Mouse (Mus musculus) megakaryocyte-erythroid progenitor cell, adult 5 weeks (primary cell): Measurements from ENCODE around the gene Klc3. TPM values are rescaled to one million over a fixed set of nuclear protein-coding genes. Genes with fewer than 3 reads are reported as not detected.

Experiments used
- polyA plus RNA-seq: library from polyadenylated mRNA; stranded (reverse); fragments of >175 nt; gene quantifications from 2 replicates; pipeline ENCODE4 v1.2.3, GENCODE M21; 2012

The Klc3 gene
- 0.63 and 0.65 TPM in 2 replicates for polyA plus RNA-seq

DNA sequence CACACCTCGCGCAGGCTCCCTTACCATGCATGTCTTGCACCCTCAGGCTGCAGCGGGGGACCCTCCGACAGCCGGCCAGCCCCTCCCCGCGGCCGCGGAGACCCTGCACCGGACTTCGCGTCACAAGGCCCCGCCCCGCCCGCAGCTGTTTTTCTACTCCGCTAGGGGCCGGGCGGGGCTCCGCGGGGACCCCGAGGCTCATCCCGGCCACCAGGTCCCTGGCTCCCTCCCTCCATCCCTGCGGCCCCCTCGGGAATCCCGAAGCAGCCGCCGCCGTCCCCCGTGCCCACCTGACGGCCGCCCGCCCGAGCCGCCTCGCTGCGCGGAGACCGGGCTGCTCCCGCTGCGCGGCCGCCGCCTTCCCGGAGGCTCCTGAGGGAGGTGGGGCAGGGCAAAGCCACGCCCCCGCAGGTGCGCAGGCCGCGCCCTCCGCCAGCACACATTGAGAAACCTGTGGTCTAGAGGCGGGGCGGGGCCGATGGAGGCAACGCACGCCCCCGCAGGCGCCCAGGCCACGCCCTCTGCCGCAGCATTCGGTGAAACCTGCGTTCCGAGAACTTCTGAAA is at the start of gene Klc3:
Gene Klc3 (minus strand): TSS at position 374 of the 566 bp plus-strand sequence.

DNA sequence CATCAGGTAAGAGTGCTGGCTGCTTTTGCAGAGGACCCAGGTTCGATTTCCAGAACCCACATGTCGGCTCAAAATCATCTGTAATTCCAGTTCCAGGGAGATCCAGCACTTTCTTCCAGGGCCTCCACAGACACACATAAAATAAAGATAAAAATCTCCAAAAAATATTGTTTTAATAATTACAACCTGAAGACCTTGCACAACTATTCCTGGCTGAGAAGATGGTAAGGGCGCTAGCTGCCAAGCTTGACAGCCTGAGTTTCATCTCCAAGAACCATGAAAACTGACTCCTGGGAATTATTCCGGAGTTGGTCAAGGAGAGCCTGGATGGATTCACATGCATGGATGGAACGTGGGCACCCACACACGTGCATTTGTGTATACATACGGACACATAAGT is 572 bp upstream of the Klc3 start, which contains the start of gene Ckm:
Gene Ckm (plus strand): TSS at position 301 of the 400 bp plus-strand sequence.

GRCm38 (mm10) chr7:19381377-19382165 is 22.3 kb downstream of the Klc3 start, which contains the start of gene Ercc2:
Ercc2 (plus strand) TSS chr7:19382010.

GRCm38 (mm10) chr7:19359299-19359891 is 44.5 kb downstream of the Klc3 start, which contains the start of the genes Cd3eap and Ppp1r13l:
Cd3eap (minus strand) TSS chr7:19359483.
Ppp1r13l (plus strand) TSS chr7:19359749.

Other genes starting within 250 kb of the Klc3 start
- 0.02 and 0.15 TPM in 2 replicates for gene Gipr, start 238.0 kb downstream of the Klc3 start, polyA plus RNA-seq
- 19.2 and 24.7 TPM in 2 replicates for gene Eml2, start 227.7 kb downstream of the Klc3 start, polyA plus RNA-seq
- gene Gpr4, start 191.6 kb downstream of the Klc3 start, polyA plus RNA-seq, result 0.10 and 0.34 TPM in 2 replicates
- gene Opa3, start 175.8 kb downstream of the Klc3 start, polyA plus RNA-seq, result 15.0 and 16.4 TPM in 2 replicates
- gene Vasp, start 132.3 kb downstream of the Klc3 start, polyA plus RNA-seq, result 292 and 301 TPM in 2 replicates
- gene Ppm1n, start 124.0 kb downstream of the Klc3 start, polyA plus RNA-seq, result 0.04 and 1.4 TPM in 2 replicates
- gene Rtn2, start 121.5 kb downstream of the Klc3 start, polyA plus RNA-seq, result 0.21 and 0.27 TPM in 2 replicates
- 1,389 and 2,050 TPM in 2 replicates for gene Fosb, start 94.1 kb downstream of the Klc3 start, polyA plus RNA-seq
- gene Ercc1, start 59.3 kb downstream of the Klc3 start, polyA plus RNA-seq, result 101 and 103 TPM in 2 replicates
- 27.5 and 29.4 TPM in 2 replicates for gene Cd3eap, start 44.6 kb downstream of the Klc3 start, polyA plus RNA-seq
- 25.2 and 26.0 TPM in 2 replicates for gene Ppp1r13l, start 44.4 kb downstream of the Klc3 start, polyA plus RNA-seq
- gene Ercc2, start 22.1 kb downstream of the Klc3 start, polyA plus RNA-seq, result 53.5 and 65.8 TPM in 2 replicates
- 3.2 and 3.9 TPM in 2 replicates for gene Ckm, start 672 bp upstream of the Klc3 start, polyA plus RNA-seq
- 76.5 and 81.2 TPM in 2 replicates for gene Mark4, start 54.7 kb upstream of the Klc3 start, polyA plus RNA-seq
- 8.3 and 12.5 TPM in 2 replicates for gene Exoc3l2, start 59.2 kb upstream of the Klc3 start, polyA plus RNA-seq
- 5.2 and 5.9 TPM in 2 replicates for gene Bloc1s3, start 104.3 kb upstream of the Klc3 start, polyA plus RNA-seq
- 181 and 197 TPM in 2 replicates for gene Trappc6a, start 104.3 kb upstream of the Klc3 start, polyA plus RNA-seq
- gene Nkpd1, start 113.7 kb upstream of the Klc3 start, polyA plus RNA-seq, result 0.23 and 0.40 TPM in 2 replicates
- 109 and 133 TPM in 2 replicates for gene Ppp1r37, start 159.0 kb upstream of the Klc3 start, polyA plus RNA-seq
- gene Zfp296, start 173.2 kb upstream of the Klc3 start, polyA plus RNA-seq, result 28.5 and 30.1 TPM in 2 replicates
- 60.2 and 61.0 TPM in 2 replicates for gene Gemin7, start 173.5 kb upstream of the Klc3 start, polyA plus RNA-seq
- gene Clasrp, start 200.4 kb upstream of the Klc3 start, polyA plus RNA-seq, result 150 and 199 TPM in 2 replicates
- gene Relb, start 225.3 kb upstream of the Klc3 start, polyA plus RNA-seq, result 15.2 and 16.3 TPM in 2 replicates